Mouse (Mus musculus) yolk sac, embryonic 10.5 days (tissue): ENCODE results near the gene Ankrd33.

ENCODE experiments used
- DNase-seq: peaks from one replicate; pipeline ENCODE4 v3.0.0-alpha.2; 2017; ENCODE audit warnings: low spot score

The Ankrd33 gene

GRCm38 (mm10) chr15:101147115-101147909 lies 31.8 kb downstream of the Ankrd33 start:
- no peak for DNase-seq

GRCm38 (mm10) chr15:101147910-101148273 lies 32.3 kb downstream of the Ankrd33 start:
- peak; percentile 74 for DNase-seq

DNA sequence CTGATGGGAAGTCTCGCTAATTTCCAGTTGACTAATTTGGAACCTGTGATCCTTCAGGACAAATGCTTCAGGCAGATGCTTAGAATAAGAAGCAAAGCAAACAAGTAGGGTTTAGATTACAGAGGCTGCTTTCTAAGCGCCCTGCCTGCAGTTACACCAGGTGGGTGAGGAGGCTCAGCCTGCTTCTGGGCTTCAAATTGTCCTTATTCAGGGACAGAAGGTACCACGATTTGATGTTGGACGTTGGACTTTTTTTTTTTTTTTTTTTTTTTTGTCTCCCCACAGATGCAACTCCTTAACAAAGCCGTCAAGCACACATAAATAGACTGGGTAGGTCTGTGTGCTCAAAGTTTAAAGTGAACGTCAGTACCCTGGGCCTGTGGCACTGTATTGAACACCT lies 33.0 kb downstream of the Ankrd33 start:
- DNase-seq: no peak

GRCm38 (mm10) chr15:101151409-101152261 lies 36.1 kb downstream of the Ankrd33 start:
- no peak for DNase-seq

DNA sequence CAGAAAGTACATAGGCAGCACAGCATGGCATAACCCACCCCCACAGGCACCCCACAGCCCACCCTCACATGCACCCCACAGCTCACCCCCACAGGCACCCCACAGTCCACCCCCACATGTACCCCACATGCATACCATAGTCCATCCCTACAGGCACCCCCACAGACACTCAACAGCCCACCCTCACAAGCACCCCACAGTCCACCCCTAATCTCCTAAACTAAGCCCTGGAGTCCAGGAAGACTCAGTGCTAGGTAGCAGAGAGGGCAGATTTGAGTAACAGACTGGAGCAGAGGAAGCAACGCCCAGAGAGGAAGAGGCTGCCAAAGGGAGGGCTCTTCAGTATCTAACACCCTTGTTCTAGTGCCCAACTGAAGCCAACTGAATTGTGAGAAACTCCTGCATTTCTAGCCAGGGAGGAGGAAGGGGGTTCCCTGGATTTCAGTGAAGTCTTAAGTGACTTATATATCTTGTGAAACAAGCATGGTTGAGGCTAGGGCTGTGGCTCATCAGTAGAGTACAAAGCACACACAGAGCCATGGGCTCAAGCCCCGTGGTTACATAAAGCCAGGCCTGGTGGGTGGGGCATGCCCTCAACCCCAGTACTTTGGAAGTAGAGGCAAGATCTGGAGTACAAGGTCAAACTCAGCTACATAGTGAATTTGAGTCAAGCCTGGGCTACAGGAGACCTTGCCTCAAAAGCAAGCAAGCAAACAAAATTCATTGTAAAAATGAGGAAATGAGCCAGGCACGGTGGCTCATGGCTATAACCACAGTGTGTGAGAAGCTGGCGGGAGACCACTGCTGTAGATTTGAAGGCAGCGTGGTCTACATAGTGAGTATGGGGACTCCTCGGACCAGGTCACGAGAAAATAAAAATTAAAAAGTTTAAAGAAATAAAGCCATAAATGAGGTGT lies 39.4 kb downstream of the Ankrd33 start:
- DNase-seq: no peak

GRCm38 (mm10) chr15:101160128-101160527 lies 44.6 kb downstream of the Ankrd33 start:
- no peak for DNase-seq

DNA sequence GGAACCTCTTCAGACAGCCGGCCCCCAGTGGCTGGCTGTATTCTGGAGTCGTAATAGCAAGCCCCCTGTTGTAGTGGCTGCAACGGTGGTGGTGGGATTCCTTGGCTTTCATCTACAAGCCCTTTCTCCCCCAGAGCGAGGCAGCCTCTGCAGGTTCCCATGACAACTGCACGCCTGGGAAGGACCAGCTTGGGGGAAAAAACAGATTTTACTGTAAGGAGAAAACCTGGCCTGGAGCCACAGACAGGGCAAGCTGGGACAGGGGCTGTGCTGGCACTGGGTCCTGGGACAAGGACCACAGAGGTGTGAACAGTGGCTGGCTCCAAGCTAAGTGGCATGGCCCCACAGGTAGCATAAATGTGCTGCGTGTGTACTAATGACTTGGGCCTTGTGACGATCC lies 45.0 kb downstream of the Ankrd33 start:
- no peak for DNase-seq

GRCm38 (mm10) chr15:101161534-101161933 lies 46.0 kb downstream of the Ankrd33 start:
- no peak for DNase-seq

GRCm38 (mm10) chr15:101163056-101163458 lies 47.5 kb downstream of the Ankrd33 start:
- peak; percentile 66 for DNase-seq

DNA sequence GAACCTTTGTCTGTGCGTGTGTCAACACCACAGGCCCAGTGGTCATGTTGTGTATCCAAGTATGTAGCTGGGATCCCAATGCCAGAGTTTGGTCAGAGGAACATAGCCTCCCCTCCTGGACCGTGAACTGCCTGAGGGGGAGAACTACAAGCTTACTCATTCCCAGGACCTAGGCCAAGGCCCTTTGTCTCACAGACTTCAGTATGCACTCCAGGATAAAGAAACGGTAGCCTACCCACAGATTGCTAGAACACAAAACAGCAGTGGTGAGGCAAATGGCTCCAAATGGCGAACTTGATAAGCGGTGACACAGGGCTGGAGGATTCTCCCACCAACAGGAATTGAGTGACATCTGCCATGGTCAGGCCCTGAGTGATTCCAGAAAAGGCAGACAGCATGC lies 48.3 kb downstream of the Ankrd33 start:
- no peak for DNase-seq

- DNase-seq: no peak
Observed at GRCm38 (mm10) chr15:101164291-101164690, 48.7 kb downstream of the Ankrd33 start.

GRCm38 (mm10) chr15:101165658-101166437 lies 50.3 kb downstream of the Ankrd33 start:
- DNase-seq: no peak

GRCm38 (mm10) chr15:101167553-101167952 lies 52.0 kb downstream of the Ankrd33 start:
- no peak for DNase-seq
